Mouse (Mus musculus): Measurements from ENCODE around the gene Vapb.

Gene Vapb

GRCm38 (mm10) chr2:173770620-173771019 is 33.3 kb downstream of the Vapb start:
- CTCF ChIA-PET, result interaction anchor here in 1 of 4 experiments (1.8 kb wide), 1 partner anchor 10 kb away, joined by 7 read pairs; no protein-coding TSS in a partner anchor
- POLR2A ChIA-PET, result interaction anchor here in 3 of 4 experiments (0.6 to 2.1 kb wide), 9 partner anchors 8 to 555 kb away, joined by 3 to 10 read pairs (median 3); partner anchors contain the start of genes Rab22a (in 1 of the 3) and Vapb (in 1 of the 3)

GRCm38 (mm10) chr2:173771706-173772105 is 34.4 kb downstream of the Vapb start:
- CTCF ChIA-PET, result interaction anchor here in 2 of 4 experiments (0.6 to 1.8 kb wide), 4 partner anchors 11 to 682 kb away, joined by 3 to 15 read pairs (median 5); no protein-coding TSS in a partner anchor
- POLR2A ChIA-PET, result interaction anchor here in 3 of 4 experiments (0.6 to 2.1 kb wide), 9 partner anchors 9 to 364 kb away, joined by 3 to 10 read pairs (median 4); partner anchors contain the start of genes Rab22a (in 1 of the 3) and Vapb (in 1 of the 3)

GRCm38 (mm10) chr2:173775556-173775955 is 38.2 kb downstream of the Vapb start:
- CTCF ChIA-PET, result interaction anchor here in 1 of 4 experiments (0.8 kb wide), 1 partner anchor 180 kb away, joined by 3 read pairs; no protein-coding TSS in a partner anchor
- POLR2A ChIA-PET, result interaction anchor here in 1 of 4 experiments (1.2 kb wide), 1 partner anchor 116 kb away, joined by 4 read pairs; the partner anchor contains the start of gene Rab22a

GRCm38 (mm10) chr2:173776108-173776507 is 38.8 kb downstream of the Vapb start:
- ChIA-PET POLR2A (interaction anchor here in 3 of 4 experiments (0.5 to 1.3 kb wide), 4 partner anchors 9 to 117 kb away, joined by 3 to 4 read pairs (median 4); partner anchors contain the start of gene Rab22a (in 1 of the 3)), CTCF (interaction anchor here in 1 of 4 experiments (1.2 kb wide), 1 partner anchor 223 kb away, joined by 3 read pairs; no protein-coding TSS in a partner anchor)

GRCm38 (mm10) chr2:173780931-173781330 is 43.6 kb downstream of the Vapb start:
- CTCF ChIA-PET, result no interaction called here
- POLR2A ChIA-PET, result interaction anchor here in 1 of 4 experiments (2.1 kb wide), 1 partner anchor 14 kb away, joined by 8 read pairs; no protein-coding TSS in a partner anchor

- CTCF ChIA-PET, result no interaction called here
- POLR2A ChIA-PET, result interaction anchor here in 2 of 4 experiments (0.6 to 1.8 kb wide), 4 partner anchors 10 to 27 kb away, joined by 3 to 4 read pairs (median 4); no protein-coding TSS in a partner anchor
Measured at GRCm38 (mm10) chr2:173784366-173784765, 47.1 kb downstream of the Vapb start.

GRCm38 (mm10) chr2:173784884-173785283 is 47.6 kb downstream of the Vapb start:
- CTCF ChIA-PET, result interaction anchor here in 1 of 4 experiments (0.5 kb wide), 1 partner anchor 889 kb away, joined by 4 read pairs; no protein-coding TSS in a partner anchor
- POLR2A ChIA-PET, result interaction anchor here in 2 of 4 experiments (0.8 to 1.8 kb wide), 4 partner anchors 8 to 27 kb away, joined by 3 to 4 read pairs (median 4); no protein-coding TSS in a partner anchor

- ChIA-PET CTCF (interaction anchor here in 2 of 4 experiments (0.7 to 0.9 kb wide), 3 partner anchors 20 to 324 kb away, joined by 3 to 4 read pairs (median 3); no protein-coding TSS in a partner anchor), POLR2A (interaction anchor here in 1 of 4 experiments (1.0 kb wide), 1 partner anchor 19 kb away, joined by 4 read pairs; no protein-coding TSS in a partner anchor)
Measured at GRCm38 (mm10) chr2:173789945-173790804, 52.9 kb downstream of the Vapb start.

GRCm38 (mm10) chr2:173791904-173792757 is 54.8 kb downstream of the Vapb start:
- POLR2A ChIA-PET, result no interaction called here
- CTCF ChIA-PET, result interaction anchor here in 1 of 4 experiments (1.3 kb wide), 1 partner anchor 209 kb away, joined by 4 read pairs; no protein-coding TSS in a partner anchor

- CTCF ChIA-PET, result no interaction called here
- POLR2A ChIA-PET, result interaction anchor here in 2 of 4 experiments (0.6 to 0.9 kb wide), 2 partner anchors 476 to 1080 kb away, joined by 3 read pairs; no protein-coding TSS in a partner anchor
Measured at GRCm38 (mm10) chr2:173794018-173794417, 56.7 kb downstream of the Vapb start.

- ChIA-PET CTCF (no interaction called here), POLR2A (interaction anchor here in 2 of 4 experiments (0.9 to 1.1 kb wide), 2 partner anchors 13 to 475 kb away, joined by 3 read pairs; no protein-coding TSS in a partner anchor)
Measured at GRCm38 (mm10) chr2:173794531-173795510, 57.5 kb downstream of the Vapb start.

- ChIA-PET CTCF (no interaction called here), POLR2A (interaction anchor here in 1 of 4 experiments (1.1 kb wide), 1 partner anchor 14 kb away, joined by 3 read pairs; no protein-coding TSS in a partner anchor)
Measured at GRCm38 (mm10) chr2:173795801-173796673, 58.7 kb downstream of the Vapb start.

GRCm38 (mm10) chr2:173796674-173796963 is 59.3 kb downstream of the Vapb start:
- POLR2A ChIA-PET, result no interaction called here
- CTCF ChIA-PET, result no interaction called here

GRCm38 (mm10) chr2:173799513-173799912 is 62.2 kb downstream of the Vapb start:
- ChIA-PET CTCF (interaction anchor here in 1 of 4 experiments (0.7 kb wide), 1 partner anchor 293 kb away, joined by 5 read pairs; no protein-coding TSS in a partner anchor), POLR2A (no interaction called here)

- CTCF ChIA-PET, result no interaction called here
- POLR2A ChIA-PET, result no interaction called here
Measured at GRCm38 (mm10) chr2:173800566-173800965, 63.3 kb downstream of the Vapb start.

- POLR2A ChIA-PET, result no interaction called here
- CTCF ChIA-PET, result no interaction called here
Measured at GRCm38 (mm10) chr2:173801405-173801876, 64.1 kb downstream of the Vapb start.

Measured in embryonic stem cell, embryonic (primary cell).